Mouse (Mus musculus) c-Kit-positive CD71-positive TER-119-negative erythroid progenitor cells, embryonic 14.5 days (primary cell): Measurements from ENCODE around the gene Klhl40.
A peak's percentile ranks its signal among the peaks of the same experiment; 100 is the strongest.

Experiments
- DNase-seq: peaks from one replicate; pipeline ENCODE4 v3.0.0-alpha.2; 2013; ENCODE audit warnings: low read depth

Klhl40 gene

DNA sequence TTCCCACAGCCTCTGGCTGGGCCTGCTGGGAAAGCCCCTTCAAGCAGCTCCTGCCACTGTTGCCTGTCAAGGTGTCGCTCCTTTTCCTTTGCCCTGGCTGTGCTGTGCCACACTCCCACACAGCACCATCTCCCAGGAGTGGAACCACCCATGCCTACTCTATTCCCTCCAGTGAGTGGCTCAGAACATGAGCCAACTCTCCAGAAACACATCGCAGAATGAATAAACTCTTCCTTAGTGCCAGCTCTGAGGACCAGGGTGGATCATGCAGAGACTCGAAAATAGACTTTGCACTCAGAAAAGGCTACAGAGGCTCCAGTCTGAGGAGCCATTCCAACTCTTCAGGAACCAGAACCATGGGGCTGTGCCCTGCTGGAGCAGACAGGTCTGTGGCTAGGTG is 48.9 kb downstream of the Klhl40 start:
- no peak for DNase-seq

DNA sequence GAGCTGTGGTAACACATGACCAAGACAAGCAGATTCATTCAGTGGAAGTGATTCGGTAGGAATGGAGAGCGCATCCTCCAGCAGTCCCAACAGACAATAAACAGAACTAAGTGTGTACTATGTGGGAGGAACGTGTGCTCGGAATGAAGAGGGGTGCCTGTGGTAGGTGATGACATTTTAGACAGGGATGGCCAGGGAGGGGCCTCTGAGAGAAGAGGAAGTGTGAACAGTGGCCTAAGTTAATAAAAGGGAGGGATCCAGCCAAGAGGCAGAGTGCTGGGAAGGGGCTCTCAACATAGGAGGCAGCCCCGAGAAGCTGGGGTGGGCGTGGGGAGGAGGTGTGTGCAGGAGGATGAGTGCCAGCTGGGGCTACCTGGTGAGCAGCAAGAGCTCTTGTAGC is 50.9 kb downstream of the Klhl40 start:
- no peak for DNase-seq

GRCm38 (mm10) chr9:121829270-121829992 is 52.0 kb downstream of the Klhl40 start:
- DNase-seq, result no peak

GRCm38 (mm10) chr9:121830243-121830955 is 53.0 kb downstream of the Klhl40 start:
- DNase-seq, result no peak

DNA sequence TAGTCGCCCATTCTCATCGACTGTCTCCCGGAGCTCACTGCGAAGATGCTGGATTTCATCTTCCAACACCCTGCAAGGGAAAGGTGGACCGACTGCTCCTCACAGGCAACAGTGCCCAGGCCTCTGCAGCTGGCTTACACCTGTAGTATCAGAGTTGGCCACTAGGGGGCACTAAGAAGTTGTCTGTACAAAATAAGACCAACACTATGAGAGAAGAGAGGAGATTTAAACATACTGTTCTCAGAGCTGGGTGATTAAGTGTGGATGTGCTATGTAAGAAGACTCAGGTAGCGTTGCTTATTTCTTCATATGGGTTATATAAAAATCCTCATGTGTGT is 53.5 kb downstream of the Klhl40 start:
- DNase-seq, result peak; percentile 51
